Mouse (Mus musculus): Measurements from ENCODE around the gene Oma1.

DNA sequence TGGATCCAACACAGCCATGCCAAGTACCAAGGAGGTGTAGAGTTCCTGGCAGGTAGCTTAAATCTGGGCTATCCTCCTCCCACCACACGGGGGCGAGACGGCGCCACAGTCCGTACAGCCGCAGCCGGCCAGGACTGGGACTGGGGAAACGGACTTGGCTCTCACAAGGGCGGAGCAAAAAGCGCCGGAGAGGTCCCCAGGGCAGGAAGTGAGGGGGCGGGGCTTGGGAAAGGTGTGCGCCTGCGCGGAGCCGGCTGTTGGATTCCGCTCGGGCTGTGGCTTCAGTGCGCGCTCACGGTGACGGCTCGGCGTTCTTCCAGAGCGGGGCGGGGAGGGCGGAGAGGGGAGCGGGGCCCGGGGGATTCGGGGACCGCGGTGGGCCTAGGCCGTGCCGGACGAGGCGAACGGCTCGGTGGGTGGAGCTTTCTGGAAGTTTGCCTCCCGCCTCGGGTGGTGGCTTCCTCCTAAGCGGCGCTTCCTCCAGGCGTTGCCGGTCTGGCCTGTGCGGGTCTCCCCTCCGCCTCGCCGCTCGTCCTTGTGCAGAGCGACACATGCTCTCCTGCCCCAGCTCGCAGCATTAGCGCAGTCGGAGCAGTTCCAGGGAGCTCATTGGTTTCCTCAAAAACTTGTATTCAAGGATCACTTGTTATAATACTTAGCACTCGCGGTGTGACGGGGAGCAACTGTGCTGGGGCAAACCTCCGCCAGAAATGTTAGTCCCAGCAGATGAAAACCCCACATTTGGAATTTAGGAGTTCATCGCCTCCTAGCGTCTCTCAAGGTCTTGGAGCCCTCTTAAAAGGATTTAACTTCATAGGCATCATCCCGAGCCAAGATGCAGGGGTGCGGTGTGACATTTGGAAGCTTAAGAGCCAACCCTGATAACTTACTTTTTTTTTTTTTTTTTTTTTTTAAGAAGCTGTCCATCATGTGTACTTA, at the start of gene Oma1:
- TF ChIP-seq CTCF (IDR thresholded peaks at IDR 0.05; ENCODE audit: extremely low read depth, insufficient read depth, insufficient read length, insufficient replicate concordance) (peak; percentile 87), POLR2A (IDR thresholded peaks at IDR 0.05; ENCODE audit: low read depth, low read length) (peak; percentile 49)
